Mouse (Mus musculus) c-Kit-positive CD71-negative TER-119-negative erythroid progenitor cells, embryonic 14.5 days (primary cell): ENCODE data around the gene Arhgap32.
"Not testable (repeated sequence)": the region's sequence is repeated elsewhere in the genome, so short reads cannot be mapped to it uniquely, and the experiment has no call there.

Experiments used
- DNase-seq: peaks from one replicate; pipeline ENCODE4 v3.0.0-alpha.2; 2013; ENCODE audit warnings: low read depth

The Arhgap32 gene

GRCm38 (mm10) chr9:32115786-32116185, at the start of gene Arhgap32:
Gene Arhgap32 (plus strand): TSS chr9:32116136.
- DNase-seq = no peak

- DNase-seq = no peak
Observed at GRCm38 (mm10) chr9:32072778-32073177, 43.2 kb upstream of the Arhgap32 start.

GRCm38 (mm10) chr9:32088106-32088776, 27.7 kb upstream of the Arhgap32 start:
- DNase-seq = no peak

- no peak for DNase-seq
Observed at GRCm38 (mm10) chr9:32088882-32089281, 27.1 kb upstream of the Arhgap32 start.

GRCm38 (mm10) chr9:32093456-32093855, 22.5 kb upstream of the Arhgap32 start:
- DNase-seq = no peak

GRCm38 (mm10) chr9:32094351-32095120, 21.4 kb upstream of the Arhgap32 start:
- no peak for DNase-seq

- DNase-seq = no peak
Observed at GRCm38 (mm10) chr9:32095511-32095910, 20.4 kb upstream of the Arhgap32 start.

- no peak for DNase-seq
Observed at GRCm38 (mm10) chr9:32096541-32096940, 19.4 kb upstream of the Arhgap32 start.

GRCm38 (mm10) chr9:32097123-32097522, 18.8 kb upstream of the Arhgap32 start:
- no peak for DNase-seq

- no peak for DNase-seq
Observed at GRCm38 (mm10) chr9:32098425-32099155, 17.3 kb upstream of the Arhgap32 start.

GRCm38 (mm10) chr9:32100561-32100960, 15.4 kb upstream of the Arhgap32 start:
- no peak for DNase-seq

GRCm38 (mm10) chr9:32101488-32101887, 14.4 kb upstream of the Arhgap32 start:
- DNase-seq = no peak

- no peak for DNase-seq
Observed at GRCm38 (mm10) chr9:32104670-32105069, 11.3 kb upstream of the Arhgap32 start.

GRCm38 (mm10) chr9:32110376-32110775, 5.6 kb upstream of the Arhgap32 start:
- DNase-seq = no peak

- no peak for DNase-seq
Observed at GRCm38 (mm10) chr9:32116272-32116671, 336 bp downstream of the Arhgap32 start.

GRCm38 (mm10) chr9:32117876-32118275, 1.9 kb downstream of the Arhgap32 start:
- DNase-seq = no peak

- no peak for DNase-seq
Observed at GRCm38 (mm10) chr9:32118433-32118832, 2.5 kb downstream of the Arhgap32 start.

- no peak for DNase-seq
Observed at GRCm38 (mm10) chr9:32119586-32119985, 3.6 kb downstream of the Arhgap32 start.

- DNase-seq = no peak
Observed at GRCm38 (mm10) chr9:32120162-32120561, 4.2 kb downstream of the Arhgap32 start.

- DNase-seq = not testable (repeated sequence)
Observed at GRCm38 (mm10) chr9:32121271-32121670, 5.3 kb downstream of the Arhgap32 start.

GRCm38 (mm10) chr9:32136195-32136594, 20.3 kb downstream of the Arhgap32 start:
- DNase-seq = no peak

- no peak for DNase-seq
Observed at GRCm38 (mm10) chr9:32136680-32137295, 20.9 kb downstream of the Arhgap32 start.
